Mouse (Mus musculus): ENCODE measurements around the gene Olfr1315-ps1.

Gene Olfr1315-ps1

DNA sequence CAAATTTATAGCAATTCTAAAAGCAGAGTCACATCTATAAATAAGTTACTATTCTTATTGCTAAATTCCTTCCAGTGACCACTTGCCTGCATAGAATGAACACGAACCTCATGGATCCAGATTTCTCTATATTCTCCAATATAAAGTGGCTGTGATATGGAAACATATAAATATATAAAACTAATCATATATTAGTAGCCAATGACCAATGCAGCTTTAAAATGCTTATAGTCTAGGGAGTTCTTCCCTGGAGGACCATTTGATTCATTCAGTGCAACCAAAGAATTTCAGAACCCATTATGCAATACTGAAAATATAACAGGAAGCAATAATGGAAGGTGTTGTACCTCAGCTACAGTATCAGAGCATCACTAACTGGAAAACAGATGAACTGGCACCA lies at the start of gene Olfr1315-ps1:
Olfr1315-ps1 (minus strand) TSS at position 101 of the 400 bp plus-strand sequence.
- no peak for DNase-seq (ENCODE audit: low read depth in 2 of 2, low spot score in 2 of 2)

DNA sequence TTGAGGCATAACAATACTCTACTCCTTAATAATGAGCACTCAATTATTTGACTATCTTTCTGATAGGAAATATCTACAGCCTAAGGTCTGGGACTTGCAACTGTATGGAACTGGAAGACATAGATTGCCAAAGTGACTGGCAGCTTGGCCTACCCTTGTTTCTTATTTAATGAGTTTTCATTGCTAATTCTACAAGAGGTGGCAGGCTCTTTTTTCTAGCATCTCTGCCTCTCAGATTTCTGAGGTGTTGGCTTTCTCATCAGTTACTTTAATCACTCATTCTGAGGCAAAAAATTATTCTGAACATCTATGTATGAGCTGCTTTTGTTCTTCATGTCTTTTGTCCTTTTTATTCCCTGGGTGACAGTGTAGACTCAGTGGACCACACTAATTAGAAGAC lies 38.7 kb upstream of the Olfr1315-ps1 start, which contains the start of gene Olfr1318:
Olfr1318 (plus strand) TSS at position 301 of the 400 bp plus-strand sequence.
- DNase-seq (ENCODE audit: low read depth in 2 of 2, low spot score in 2 of 2): no peak

DNA sequence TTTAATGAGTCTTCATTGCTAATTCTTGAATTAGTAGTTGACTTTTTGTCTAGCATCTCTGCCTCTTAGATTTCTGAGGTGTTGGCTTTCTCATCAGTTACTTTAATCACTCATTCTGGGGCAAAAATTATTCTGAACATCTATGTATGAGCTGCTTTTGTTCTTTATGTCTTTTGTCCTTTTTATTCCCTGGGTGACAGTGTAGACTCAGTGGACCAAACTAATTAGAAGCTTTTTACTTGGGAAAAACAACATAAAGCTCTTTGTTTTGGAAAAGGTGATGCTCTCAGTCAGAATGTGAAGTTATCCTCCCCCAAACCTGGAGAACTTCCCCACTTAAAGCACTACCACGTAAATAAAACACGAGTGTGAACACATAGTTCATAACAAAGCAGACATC lies 24.8 kb upstream of the Olfr1315-ps1 start, which contains the start of gene Olfr1317:
Olfr1317 (plus strand) TSS at position 301 of the 400 bp plus-strand sequence.
- DNase-seq (ENCODE audit: low read depth in 2 of 2, low spot score in 2 of 2): no peak

DNA sequence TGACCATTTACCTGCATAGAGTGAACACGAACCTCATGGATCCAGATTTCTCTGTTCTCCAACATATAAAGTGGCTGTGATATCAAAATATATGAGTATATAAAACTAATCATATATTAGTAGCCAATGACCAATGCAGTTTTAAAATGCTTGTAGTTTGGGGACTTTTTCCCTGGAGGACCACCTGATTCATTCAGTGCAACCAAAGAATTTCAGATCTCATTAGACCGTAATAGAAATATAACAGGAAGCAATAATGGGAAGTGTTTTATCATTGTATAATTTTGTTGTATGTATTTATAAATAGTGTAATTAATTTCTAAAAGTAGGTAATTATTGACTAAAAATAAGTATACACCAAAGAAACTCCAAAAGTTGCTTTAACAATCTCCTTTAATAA lies 19.6 kb upstream of the Olfr1315-ps1 start, which contains the start of gene Olfr1316:
Olfr1316 (minus strand) TSS at position 101 of the 400 bp plus-strand sequence.
- no peak for DNase-seq (ENCODE audit: low read depth in 2 of 2, low spot score in 2 of 2)

DNA sequence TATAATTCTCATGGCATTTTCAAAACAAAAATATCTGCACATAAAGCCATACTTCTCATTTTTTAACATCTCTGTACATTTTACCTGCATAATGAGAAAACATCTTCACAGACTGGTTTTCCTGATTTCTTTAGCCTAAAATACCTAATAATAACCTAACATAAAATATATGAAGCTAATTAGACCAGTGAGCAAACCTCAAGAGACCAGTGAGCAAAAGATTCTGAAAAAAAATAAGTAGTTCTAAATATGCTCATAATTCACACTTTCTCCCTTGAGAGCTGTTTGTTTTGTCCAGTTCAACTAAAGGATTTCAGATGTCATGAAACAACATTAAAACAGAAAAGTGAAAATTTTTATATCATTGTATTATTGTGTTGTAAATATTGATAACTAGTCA lies 18.6 kb downstream of the Olfr1315-ps1 start, which contains the start of gene Olfr1314:
Olfr1314 (minus strand) TSS at position 101 of the 400 bp plus-strand sequence.
- DNase-seq (ENCODE audit: low read depth in 2 of 2, low spot score in 2 of 2): no peak

DNA sequence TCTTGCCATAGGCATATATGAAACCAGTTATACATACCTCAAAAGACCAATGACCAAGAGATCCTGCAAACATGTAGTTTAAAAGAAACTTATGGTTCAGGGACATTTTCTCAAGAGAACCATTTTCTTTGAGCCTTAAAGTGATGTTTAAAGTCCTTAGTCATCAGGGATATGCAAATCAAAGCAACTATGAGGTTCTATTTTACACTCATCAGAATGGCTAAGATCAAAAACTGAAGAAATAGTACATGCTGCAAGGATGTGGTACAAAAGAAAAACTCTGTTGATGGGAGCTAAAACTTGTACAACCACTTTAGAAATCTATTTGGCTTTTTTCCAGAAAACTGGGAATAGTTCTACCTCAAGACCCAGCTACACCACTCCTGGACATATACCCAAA lies 37.5 kb downstream of the Olfr1315-ps1 start, which contains the start of gene Olfr1313:
Olfr1313 (minus strand) TSS at position 101 of the 400 bp plus-strand sequence.
- no peak for DNase-seq (ENCODE audit: low read depth in 2 of 2, low spot score in 2 of 2)
